Mouse (Mus musculus) kidney, embryonic 16.5 days (tissue): ENCODE measurements around the gene Vars2. TPM values are rescaled to one million over a fixed set of nuclear protein-coding genes. Genes with fewer than 3 reads are reported as not detected.

ENCODE experiments used
- ATAC-seq: fragments of 200-750 bp; cut with Nextera tagmentation; 2 replicates; pipeline ENCODE4 v1.8.0; 2017; ENCODE audit warnings: moderate TSS enrichment; ENCODE audit not compliant: low FRiP score, low TSS enrichment
- H3K27ac ChIP-seq: fragments of 300-500 bp; sonication (generic); 2 replicates; pipeline ENCODE4 v1.5.1; 2014; ENCODE audit warnings: low read length
- H3K27me3 ChIP-seq: fragments of 300-500 bp; sonication (generic); 2 replicates; pipeline ENCODE4 v1.6.1; 2014; ENCODE audit warnings: low read length, control low read depth, mixed read lengths; ENCODE audit not compliant: insufficient read depth
- H3K36me3 ChIP-seq: fragments of 300-500 bp; sonication (generic); 2 replicates; pipeline ENCODE4 v1.6.1; 2014; ENCODE audit warnings: low read length, control low read depth, mixed read lengths; ENCODE audit not compliant: insufficient read depth
- H3K4me1 ChIP-seq: fragments of 300-500 bp; sonication (generic); 2 replicates; pipeline ENCODE4 v1.6.1; 2014; ENCODE audit warnings: low read length, control low read depth, mixed read lengths; ENCODE audit not compliant: insufficient read depth
- H3K4me2 ChIP-seq: fragments of 300-500 bp; sonication (generic); replicated peaks from 2 replicates; pipeline ENCODE4 v1.6.1; 2014; ENCODE audit warnings: low read depth, low read length
- H3K4me3 ChIP-seq: fragments of 300-500 bp; sonication (generic); 2 replicates; pipeline ENCODE4 v1.5.1; 2014; ENCODE audit warnings: mild to moderate bottlenecking, low read length
- H3K9ac ChIP-seq: fragments of 300-500 bp; sonication (generic); replicated peaks from 2 replicates; pipeline ENCODE4 v1.6.1; 2014; ENCODE audit warnings: low read length
- H3K9me3 ChIP-seq: fragments of 300-500 bp; sonication (generic); 2 replicates; pipeline ENCODE4 v1.6.1; 2016; ENCODE audit warnings: low read length, control low read depth
- WGBS: fragments of 180-500 bp; shearing (Covaris S2); extraction: QIAGEN DNeasy Blood & Tissue Kit; methylation state at CpG from one replicate; pipeline ENCODE4 v1.1.7; 2014; 5-methylcytosine and 5-hydroxymethylcytosine counted together
- polyA plus RNA-seq: library from polyadenylated mRNA; unstranded; fragments of >200 nt; fragmentation: Nextera tagmentation; extraction: Ambion mirVana; gene quantifications from 2 replicates; pipeline ENCODE4 v1.2.1, GENCODE M21; 2015

The Vars2 gene
- polyA plus RNA-seq, 1 experiment from 2014 or later = 21.0 TPM

DNA sequence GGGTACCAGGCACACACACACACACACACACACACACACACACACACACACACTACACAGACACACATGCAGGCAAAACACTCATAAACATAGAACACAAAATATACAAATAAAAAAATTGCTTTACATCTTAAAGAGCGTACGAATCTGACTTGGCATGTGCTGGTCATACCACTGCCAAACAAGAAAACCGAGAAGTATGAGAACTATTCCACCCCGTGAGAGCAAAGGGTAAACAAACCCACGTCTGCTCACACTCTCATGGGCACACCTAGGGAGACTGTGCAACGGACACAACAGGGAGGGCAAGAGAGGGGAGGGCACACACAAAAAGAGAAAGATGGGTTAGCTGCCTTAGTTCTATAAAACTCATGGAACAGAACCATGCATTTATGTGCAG lies 29.3 kb upstream of the Vars2 start:
- Histone ChIP-seq H3K9me3 (peaks cover 6% of the 10 kb centered on the region), H3K4me3 (no peak overlapping the region), H3K4me2 (0 out of 2 replicates have a peak overlapping the region, but pooled peaks have one; percentile 55), H3K36me3 (peaks cover 29% of the 10 kb centered on the region), H3K4me1 (peaks cover 37% of the 10 kb centered on the region), H3K9ac (no peak overlapping the region), H3K27ac (peak overlapping the region; percentile 78; the same call in 1 of the 2 replicates), H3K27me3 (no peaks in the 10 kb centered on the region)
- 48% methylated on average over 6 of the region's 6 CpGs for WGBS
- ATAC-seq = no peak

DNA sequence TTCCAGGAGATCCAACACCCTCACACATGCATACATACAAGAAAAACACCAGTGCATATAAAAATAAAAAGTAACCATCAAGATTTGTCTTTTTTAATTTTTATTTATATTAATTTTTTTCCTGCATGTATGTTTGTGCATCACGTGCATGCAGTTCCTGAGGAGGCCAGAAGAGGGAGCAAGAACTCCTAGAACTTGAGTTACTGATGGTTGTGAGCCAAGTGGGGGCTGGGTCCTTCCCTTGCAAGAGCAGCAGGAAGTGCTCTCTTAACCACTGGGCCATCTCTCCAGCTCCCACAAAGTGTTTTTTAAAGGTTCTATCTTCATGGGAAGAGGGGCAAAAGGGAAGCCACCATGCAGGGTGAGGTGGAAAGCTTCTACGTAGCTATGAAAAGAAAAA lies 27.9 kb upstream of the Vars2 start:
- peaks cover 32% of the 10 kb centered on the region for H3K4me1 ChIP-seq
- H3K9ac ChIP-seq = no peak overlapping the region
- H3K9me3 ChIP-seq = peaks cover 6% of the 10 kb centered on the region
- ATAC-seq = no peak
- H3K27me3 ChIP-seq = no peaks in the 10 kb centered on the region
- WGBS = 93% methylated on average over 2 of the region's 2 CpGs
- peaks cover 43% of the 10 kb centered on the region for H3K36me3 ChIP-seq
- H3K27ac ChIP-seq = no peak overlapping the region
- H3K4me2 ChIP-seq = no peak overlapping the region
- no peak overlapping the region for H3K4me3 ChIP-seq

DNA sequence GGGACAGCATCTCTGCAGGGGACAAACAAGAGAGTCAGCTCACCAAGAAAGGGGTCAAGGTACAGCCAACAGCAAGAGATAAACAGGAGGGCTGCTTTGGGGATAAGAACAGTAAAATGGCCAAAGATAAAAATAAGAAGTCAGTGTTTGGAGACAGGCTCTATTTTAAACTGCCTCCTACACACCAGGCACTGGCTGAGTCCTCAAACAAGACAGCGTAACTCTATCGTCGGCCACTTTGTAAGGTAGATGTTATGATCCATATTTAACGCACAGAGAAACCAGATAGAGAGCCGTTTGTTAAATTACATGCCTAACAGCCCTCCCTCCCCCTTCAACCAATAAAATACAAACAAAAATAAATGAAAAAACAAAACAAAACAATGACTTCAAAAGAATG lies 26.5 kb upstream of the Vars2 start:
- H3K4me2 ChIP-seq = no peak overlapping the region
- H3K27ac ChIP-seq = no peak overlapping the region
- 89% methylated on average over 5 of the region's 5 CpGs for WGBS
- ATAC-seq = no peak
- H3K36me3 ChIP-seq = peaks cover 53% of the 10 kb centered on the region
- peaks cover 6% of the 10 kb centered on the region for H3K9me3 ChIP-seq
- H3K9ac ChIP-seq = no peak overlapping the region
- peaks cover 23% of the 10 kb centered on the region for H3K4me1 ChIP-seq
- H3K27me3 ChIP-seq = no peaks in the 10 kb centered on the region
- H3K4me3 ChIP-seq = no peak overlapping the region

DNA sequence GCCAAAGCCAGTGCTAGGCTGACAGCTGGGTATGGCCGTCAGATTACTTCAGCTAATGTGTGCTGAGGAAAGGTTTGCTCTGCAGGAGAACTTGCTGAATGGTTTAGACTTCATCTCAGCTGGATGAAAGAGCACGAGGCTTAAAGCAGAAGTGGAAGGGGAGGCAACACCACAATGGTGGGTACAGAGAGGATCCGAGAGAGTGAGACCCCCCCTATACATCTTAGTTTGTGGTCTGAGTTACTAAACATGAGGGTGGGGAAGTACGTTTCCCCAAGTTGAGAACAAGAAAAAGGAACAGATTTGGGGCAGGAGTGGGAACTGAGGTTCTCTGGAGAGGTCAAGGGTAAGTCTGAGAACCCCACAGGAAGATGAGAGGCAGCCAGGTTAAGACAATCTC lies 25.0 kb upstream of the Vars2 start:
- no peak overlapping the region for H3K4me2 ChIP-seq
- WGBS = 83% methylated on average over 4 of the region's 4 CpGs
- H3K9ac ChIP-seq = no peak overlapping the region
- ATAC-seq = no peak
- H3K9me3 ChIP-seq = peaks cover 6% of the 10 kb centered on the region
- H3K36me3 ChIP-seq = peaks cover 67% of the 10 kb centered on the region
- no peak overlapping the region for H3K27ac ChIP-seq
- no peak overlapping the region for H3K4me3 ChIP-seq
- H3K27me3 ChIP-seq = no peaks in the 10 kb centered on the region
- peaks cover 8% of the 10 kb centered on the region for H3K4me1 ChIP-seq

DNA sequence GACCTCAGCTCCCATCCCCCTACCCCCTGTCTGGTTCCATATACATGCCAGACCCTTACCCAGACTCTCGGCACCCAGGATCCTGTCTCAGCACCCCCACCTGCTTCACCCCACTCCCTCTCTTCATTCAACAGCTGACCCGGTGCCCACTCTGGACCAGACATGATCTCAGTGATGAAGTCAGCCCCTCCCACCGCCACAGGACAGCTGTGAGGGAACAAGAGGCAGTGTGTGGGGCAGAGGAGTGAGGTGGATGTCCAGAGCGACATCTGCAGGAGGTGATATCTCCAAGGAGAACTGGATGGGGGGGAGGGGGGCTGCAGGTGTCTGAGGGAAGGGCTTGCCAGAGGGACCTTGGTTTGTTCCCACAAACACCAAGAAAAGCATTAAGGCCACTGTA lies 24.4 kb upstream of the Vars2 start:
- no peaks in the 10 kb centered on the region for H3K27me3 ChIP-seq
- ATAC-seq = no peak

DNA sequence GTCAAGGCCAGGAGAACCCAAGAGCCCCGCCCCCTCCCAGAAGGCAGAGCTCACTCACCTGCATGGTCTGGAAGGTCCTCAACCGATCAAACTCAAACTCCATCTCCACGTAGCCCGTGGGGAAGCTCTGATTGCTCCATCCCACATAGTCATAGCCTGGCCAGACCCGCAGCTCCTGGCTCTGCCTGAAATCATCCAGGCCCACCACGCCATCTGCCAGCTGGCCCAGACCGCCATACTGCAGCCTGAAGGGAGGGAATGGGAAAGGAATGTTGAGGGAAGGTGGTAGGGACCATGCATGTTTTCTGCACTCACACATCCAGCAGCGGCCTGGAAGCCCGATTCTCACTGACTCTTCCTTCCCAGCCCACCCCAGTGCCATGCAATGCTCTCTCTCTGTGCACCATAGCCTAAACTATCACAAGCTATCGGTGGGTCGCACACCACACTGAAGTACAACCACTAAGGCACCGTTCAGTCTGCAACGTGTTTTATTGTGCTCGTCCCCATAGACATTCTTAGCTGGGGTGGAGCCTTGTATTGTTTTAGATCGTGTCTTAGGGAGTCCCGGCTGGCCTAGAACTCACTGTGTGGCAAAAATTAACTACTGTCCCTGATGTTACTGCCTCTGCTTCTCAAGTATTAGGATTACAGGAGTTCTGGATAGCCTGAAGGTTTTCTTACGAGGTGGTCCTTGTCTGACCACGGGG lies 22.7 kb upstream of the Vars2 start:
- Histone ChIP-seq H3K4me2 (no peak overlapping the region), H3K4me1 (no peaks in the 10 kb centered on the region), H3K9me3 (peaks cover 1% of the 10 kb centered on the region; the same call in 1 of the 2 replicates), H3K27ac (no peak overlapping the region), H3K4me3 (no peak overlapping the region), H3K27me3 (no peaks in the 10 kb centered on the region), H3K9ac (no peak overlapping the region), H3K36me3 (peaks cover 83% of the 10 kb centered on the region)
- WGBS = 89% methylated on average over 18 of the region's 18 CpGs
- no peak for ATAC-seq

More for the DNA sequence above, 24.4 kb upstream of the Vars2 start:
- Histone ChIP-seq H3K4me1 (peaks cover 2% of the 10 kb centered on the region), H3K27ac (no peak overlapping the region), H3K9ac (no peak overlapping the region), H3K9me3 (peaks cover 6% of the 10 kb centered on the region), H3K4me2 (no peak overlapping the region), H3K36me3 (peaks cover 72% of the 10 kb centered on the region), H3K4me3 (no peak overlapping the region)
- 85% methylated on average over 4 of the region's 4 CpGs for WGBS

DNA sequence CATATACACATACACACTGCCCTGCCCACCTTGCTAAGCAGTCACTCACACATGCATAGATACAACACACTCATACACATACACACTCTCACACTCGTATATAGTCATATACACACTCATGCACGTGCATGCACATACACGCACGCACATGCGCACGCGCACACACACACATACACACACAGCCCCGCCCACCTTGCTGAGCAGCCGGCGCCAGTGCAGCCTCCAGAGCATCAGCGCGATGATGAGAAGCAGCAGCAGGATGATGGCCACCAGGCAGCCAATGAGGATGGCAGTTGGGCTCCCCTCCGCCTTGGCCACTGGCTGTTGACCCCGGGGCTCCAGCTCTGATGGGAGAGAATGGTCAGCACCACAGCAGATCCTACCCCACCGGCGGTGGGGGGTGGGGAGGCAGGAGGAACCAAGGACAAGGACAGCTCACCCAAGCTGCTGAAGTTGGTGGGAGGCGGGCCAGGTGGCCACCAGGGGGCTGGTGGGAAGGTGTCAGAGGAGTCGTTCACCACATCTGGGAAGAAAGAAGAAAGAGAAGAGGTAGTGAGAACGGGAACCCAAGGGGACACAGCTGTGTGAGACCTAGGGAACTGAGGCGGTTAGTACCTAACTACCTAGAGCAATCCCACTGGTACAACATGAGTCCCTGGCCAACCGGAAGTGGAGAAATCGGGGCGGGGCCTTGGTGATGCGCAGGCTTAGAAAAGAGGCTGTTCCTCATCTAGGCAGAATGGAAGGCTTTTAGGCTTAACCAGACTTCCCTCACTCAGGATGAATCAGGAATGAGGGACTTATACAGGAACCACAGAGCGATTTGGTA lies 21.2 kb upstream of the Vars2 start:
- Histone ChIP-seq H3K9me3 (no peaks in the 10 kb centered on the region), H3K4me2 (no peak overlapping the region), H3K9ac (no peak overlapping the region), H3K27ac (no peak overlapping the region), H3K27me3 (no peaks in the 10 kb centered on the region), H3K4me1 (no peaks in the 10 kb centered on the region), H3K36me3 (peaks cover 90% of the 10 kb centered on the region), H3K4me3 (no peak overlapping the region)
- ATAC-seq = no peak
- WGBS = 86% methylated on average over 25 of the region's 25 CpGs

DNA sequence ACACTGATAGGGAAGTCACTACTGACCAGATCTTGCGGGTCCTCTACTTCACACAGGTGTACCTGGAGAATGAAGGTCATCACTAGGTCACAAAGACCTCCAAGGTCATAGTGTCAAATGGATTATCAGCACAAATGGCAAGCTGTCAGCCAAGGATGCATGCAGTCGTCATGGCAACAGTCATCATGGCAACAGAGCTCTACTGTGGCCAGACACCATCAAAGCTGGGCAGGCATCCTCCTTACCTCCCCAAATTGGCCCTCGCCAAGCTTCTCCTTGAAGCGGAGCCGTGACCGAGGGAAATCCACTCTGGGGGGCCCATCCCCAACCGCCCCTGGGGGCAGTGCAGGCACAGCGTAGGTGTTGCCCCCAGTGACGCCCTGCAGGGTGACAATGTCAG lies 17.7 kb upstream of the Vars2 start:
- H3K36me3 ChIP-seq = peaks cover 85% of the 10 kb centered on the region
- H3K4me1 ChIP-seq = no peaks in the 10 kb centered on the region
- no peaks in the 10 kb centered on the region for H3K27me3 ChIP-seq
- H3K9me3 ChIP-seq = no peaks in the 10 kb centered on the region
- H3K9ac ChIP-seq = no peak overlapping the region
- H3K27ac ChIP-seq = no peak overlapping the region
- no peak overlapping the region for H3K4me3 ChIP-seq
- H3K4me2 ChIP-seq = no peak overlapping the region
- WGBS = 76% methylated on average over 9 of the region's 9 CpGs
- no peak for ATAC-seq

DNA sequence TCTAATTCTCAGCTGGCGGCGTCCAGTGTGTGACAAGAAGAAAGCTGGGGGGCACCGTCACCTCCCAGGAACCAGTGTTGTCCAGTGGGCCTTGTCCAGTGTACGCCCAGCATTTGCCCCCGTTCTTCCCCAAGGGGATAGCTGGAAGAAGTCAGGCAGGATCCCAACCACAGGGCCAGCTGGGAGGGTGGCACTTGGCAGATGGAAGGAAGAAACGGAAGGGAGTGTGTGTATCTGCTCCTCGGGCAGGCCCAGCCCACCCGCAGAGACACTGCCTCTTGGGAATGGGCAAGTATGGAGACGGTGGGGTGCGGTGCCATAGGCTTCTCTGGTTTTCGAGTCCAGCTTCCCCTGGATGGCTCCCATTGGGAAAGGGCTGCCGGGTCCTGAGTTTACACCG lies 14.6 kb upstream of the Vars2 start:
- ATAC-seq = no peak
- Histone ChIP-seq H3K27ac (no peak overlapping the region), H3K27me3 (no peaks in the 10 kb centered on the region), H3K4me3 (no peak overlapping the region), H3K4me2 (no peak overlapping the region), H3K36me3 (peaks cover 56% of the 10 kb centered on the region), H3K4me1 (no peaks in the 10 kb centered on the region), H3K9ac (no peak overlapping the region), H3K9me3 (no peaks in the 10 kb centered on the region)
- WGBS = 87% methylated on average over 13 of the region's 13 CpGs

DNA sequence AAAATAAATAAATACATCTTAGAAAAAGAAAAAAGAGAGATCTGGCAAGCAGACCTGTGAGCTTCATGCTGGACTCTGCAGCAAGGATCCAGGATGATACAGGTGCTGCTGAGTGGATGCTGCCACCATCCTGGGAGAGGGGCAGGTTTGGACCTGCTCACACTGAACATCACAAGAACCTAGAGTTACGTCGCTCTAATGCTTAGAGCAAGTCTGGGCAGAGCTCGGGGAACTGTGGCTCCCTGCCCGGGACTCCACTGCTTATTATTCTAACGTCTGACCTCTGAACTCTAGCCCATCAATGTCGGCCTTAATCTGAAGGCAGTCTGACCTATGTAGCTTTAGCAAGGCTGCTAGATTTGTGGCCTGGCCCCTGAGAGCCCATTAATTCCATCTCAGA lies 13.2 kb upstream of the Vars2 start:
- Histone ChIP-seq H3K9ac (no peak overlapping the region), H3K36me3 (peaks cover 42% of the 10 kb centered on the region), H3K27me3 (no peaks in the 10 kb centered on the region), H3K4me1 (no peaks in the 10 kb centered on the region), H3K27ac (no peak overlapping the region), H3K4me3 (no peak overlapping the region), H3K4me2 (no peak overlapping the region), H3K9me3 (no peaks in the 10 kb centered on the region)
- 16% methylated on average over 6 of the region's 6 CpGs for WGBS
- ATAC-seq = no peak
